Comparison of ENCODE assay signal across 8 mouse cellular contexts in genomic region chr3:55787487-55788213, GRCm38 (mm10). TPM values are rescaled to one million over a fixed set of nuclear protein-coding genes. Genes with fewer than 3 reads are reported as not detected.
DNase-seq lines count a peak whose midpoint lies in the region; ATAC-seq and TF ChIP-seq lines count a peak whose summit lies in the region.

No protein-coding gene starts in this region.

- H3K9ac ChIP-seq in hindbrain, embryonic 15.5 days = peak overlapping the region; percentile 50
- peak overlapping the region; percentile 44; the same call in 1 of the 2 replicates for H3K9ac ChIP-seq in liver, embryonic 11.5 days (ENCODE audit: low read depth, low read length)
- peak overlapping the region; percentile 92 for H3K9ac ChIP-seq in midbrain, postnatal 0 days (replicated peaks; ENCODE audit: low read length, poor library complexity, severe bottlenecking)

- peaks cover 2% of the 10 kb centered on the region; the same call in 1 of the 2 replicates for H3K27me3 ChIP-seq in hindbrain, embryonic 15.5 days
- H3K27me3 ChIP-seq in liver, embryonic 11.5 days (replicated peaks; ENCODE audit: control insufficient read depth, insufficient read depth, low read length) = peaks cover 35% of the 10 kb centered on the region
- H3K27me3 ChIP-seq in midbrain, postnatal 0 days (ENCODE audit: insufficient read depth, low read length) = no peaks in the 10 kb centered on the region

- TF ChIP-seq CTCF in midbrain, postnatal 0 days (IDR thresholded peaks at IDR 0.05) = no peak

- 1% methylated on average over 54 of the region's 54 CpGs for WGBS in hindbrain, embryonic 15.5 days
- WGBS in liver, embryonic 11.5 days = under 1% methylated on average over 54 of the region's 54 CpGs
- WGBS in midbrain, postnatal 0 days = 5% methylated on average over 47 of the region's 54 CpGs

- H3K27ac ChIP-seq in hindbrain, embryonic 15.5 days (replicated peaks) = peak overlapping the region; percentile 89
- no peak overlapping the region for H3K27ac ChIP-seq in liver, embryonic 11.5 days (ENCODE audit: low read depth, low read length)
- peak overlapping the region; percentile 93 for H3K27ac ChIP-seq in midbrain, postnatal 0 days (ENCODE audit: low read depth, low read length)

- ATAC-seq in hindbrain, embryonic 15.5 days (ENCODE audit: low FRiP score, low read depth) = peak; percentile 61
- peak; percentile 74 for ATAC-seq in liver, embryonic 11.5 days (replicated peaks; ENCODE audit: low FRiP score)
- ATAC-seq in midbrain, postnatal 0 days (ENCODE audit: low FRiP score) = peak; percentile 39; the same call in 1 of the 2 replicates

- no peaks in the 10 kb centered on the region for H3K36me3 ChIP-seq in hindbrain, embryonic 15.5 days
- H3K36me3 ChIP-seq in liver, embryonic 11.5 days (ENCODE audit: control insufficient read depth, insufficient read depth, low read length) = no peaks in the 10 kb centered on the region
- no peaks in the 10 kb centered on the region for H3K36me3 ChIP-seq in midbrain, postnatal 0 days (ENCODE audit: insufficient read depth, low read length)

- peaks cover 16% of the 10 kb centered on the region for H3K4me1 ChIP-seq in hindbrain, embryonic 15.5 days (replicated peaks)
- peaks cover 5% of the 10 kb centered on the region for H3K4me1 ChIP-seq in liver, embryonic 11.5 days (replicated peaks; ENCODE audit: control insufficient read depth, insufficient read depth, low read length)
- H3K4me1 ChIP-seq in midbrain, postnatal 0 days (ENCODE audit: insufficient read depth, low read length) = peaks cover 10% of the 10 kb centered on the region; the same call in 1 of the 2 replicates

- DNase-seq in adrenal gland, postnatal 25 days = peak; percentile 62
- peak; percentile 83 to 84 for DNase-seq in cerebellum, postnatal 14 days
- peak; percentile 74 for DNase-seq in gastrocnemius, postnatal 14 days
- DNase-seq in liver, embryonic 11.5 days (ENCODE audit: low spot score) = peak; percentile 68
- DNase-seq in midbrain, postnatal 0 days (ENCODE audit: low spot score) = peak; percentile 74
- peak; percentile 45 to 65 for DNase-seq in urinary bladder, postnatal 4 days (ENCODE audit: low spot score in 2 of 2)
- no peak for DNase-seq in layer of hippocampus, postnatal 36 days

- peak overlapping the region; percentile 59 for H3K4me2 ChIP-seq in hindbrain, embryonic 15.5 days
- peak overlapping the region; percentile 66 for H3K4me2 ChIP-seq in liver, embryonic 11.5 days
- H3K4me2 ChIP-seq in midbrain, postnatal 0 days (ENCODE audit: low read depth, low read length, poor library complexity, severe bottlenecking) = peak overlapping the region; percentile 83

- H3K9me3 ChIP-seq in hindbrain, embryonic 15.5 days = no peaks in the 10 kb centered on the region
- no peaks in the 10 kb centered on the region for H3K9me3 ChIP-seq in liver, embryonic 11.5 days (ENCODE audit: control insufficient read depth, low read length)
- H3K9me3 ChIP-seq in midbrain, postnatal 0 days (ENCODE audit: low read length) = no peaks in the 10 kb centered on the region

- intact Hi-C loops in gastrocnemius, postnatal 14 days (cut with DNase I; ENCODE audit: low total_unique reads) = no loop called here

- H3K4me3 ChIP-seq in hindbrain, embryonic 15.5 days = peak overlapping the region; percentile 40
- H3K4me3 ChIP-seq in liver, embryonic 11.5 days (ENCODE audit: low read depth, low read length) = peak overlapping the region; percentile 45
- H3K4me3 ChIP-seq in midbrain, postnatal 0 days (ENCODE audit: low read depth, low read length) = peak overlapping the region; percentile 49

RNA-seq across cellular contexts. Expression of gene Mab21l1, which starts 5.3 kb away (rescaled TPM):
- total RNA-seq in adrenal gland, postnatal 25 days (2021) = 1.6 and 1.9 TPM in 2 replicates
- 1 to 10 TPM; 1.8 to 2.2 TPM for total RNA-seq in gastrocnemius, postnatal 14 days (2021)
- polyA plus RNA-seq in hindbrain, embryonic 15.5 days (2015; fragmentation: Nextera tagmentation; extraction: Ambion mirVana) = 169 and 177 TPM in 2 replicates
- 1.7 and 1.8 TPM in 2 replicates for polyA plus RNA-seq in liver, embryonic 11.5 days (2014; fragmentation: Nextera tagmentation; extraction: Ambion mirVana)
- 151 and 152 TPM in 2 replicates for total RNA-seq in midbrain, postnatal 0 days (2014; rRNA removed)
- polyA plus RNA-seq in midbrain, postnatal 0 days (2015; fragmentation: Nextera tagmentation; extraction: Ambion mirVana) = 131 and 148 TPM in 2 replicates
- under 1 TPM; 0.62 to 0.88 TPM for total RNA-seq in layer of hippocampus, postnatal 36 days (2021)

Comparison
In these comparisons a context has a peak if more than half of its experiments do, and no peak if none do; other contexts are left out.
1. DNase-seq: peak in adrenal gland, postnatal 25 days (single experiment), cerebellum, postnatal 14 days (2 of 2), gastrocnemius, postnatal 14 days (single experiment), liver, embryonic 11.5 days (single experiment), midbrain, postnatal 0 days (single experiment) and urinary bladder, postnatal 4 days (2 of 2); none in layer of hippocampus, postnatal 36 days (0 of 2).
2. RNA of gene Mab21l1, which starts 5.3 kb away (total RNA-seq): 151 to 152 TPM in midbrain, postnatal 0 days; 1.8 to 2.2 TPM in gastrocnemius, postnatal 14 days, 1.6 to 1.9 TPM in adrenal gland, postnatal 25 days and 0.62 to 0.88 TPM in layer of hippocampus, postnatal 36 days; every median in the first group is over 10 times any median in the second.
3. Peak in every context shown above with its lines, with median percentiles within 50 percentile points of each other: ATAC-seq, H3K4me2 ChIP-seq, H3K4me3 ChIP-seq and H3K9ac ChIP-seq.